ENCODE assay signal across 8 mouse cellular contexts in genomic region chr7:92874761-92875408, GRCm38 (mm10). TPM values are rescaled to one million over a fixed set of nuclear protein-coding genes. Genes with fewer than 3 reads are reported as not detected.
A peak's percentile ranks its signal among the peaks of the same experiment; 100 is the strongest.
DNase-seq lines count a peak whose midpoint lies in the region; ATAC-seq and TF ChIP-seq lines count a peak whose summit lies in the region.

No protein-coding gene starts in this region.

- 0 out of 4 replicates have a peak, but pooled peaks of 1 of the 2 experiments have one; percentile 36 for TF ChIP-seq EP300 in MEL (IDR thresholded peaks at IDR 0.05; ENCODE audit: low read depth in 1 of 2, low read length in 2 of 2)

- peaks cover 17% of the 10 kb centered on the region for H3K79me2 ChIP-seq in MEL (ENCODE audit: control insufficient read depth, insufficient read depth, low read length, poor library complexity)

- peak overlapping the region; percentile 97 for H3K27ac ChIP-seq in MEL (ENCODE audit: control insufficient read depth, low read depth, low read length)
- H3K27ac ChIP-seq in cerebellum, adult 2 months (ENCODE audit: insufficient read depth, low read length): peak overlapping the region; percentile 96
- H3K27ac ChIP-seq in forebrain, postnatal 0 days (ENCODE audit: low read depth, low read length): peak overlapping the region; percentile 98
- peak overlapping the region; percentile 99 for H3K27ac ChIP-seq in lung, embryonic 16.5 days (ENCODE audit: low read length)

- TF ChIP-seq RAD21 in MEL (IDR thresholded peaks at IDR 0.05; ENCODE audit: low read depth, low read length): no peak

- peak overlapping the region; percentile 93 for H3K9ac ChIP-seq in MEL (ENCODE audit: control insufficient read depth, low read depth, low read length, poor library complexity, severe bottlenecking)
- peak overlapping the region; percentile 77 for H3K9ac ChIP-seq in forebrain, postnatal 0 days
- H3K9ac ChIP-seq in lung, embryonic 16.5 days (ENCODE audit: low read length): peak overlapping the region; percentile 83

- TF ChIP-seq CTCF in MEL (IDR thresholded peaks at IDR 0.05 in 2 of 3, conservative IDR thresholded peaks at IDR 0.05 in 1 of 3; ENCODE audit: control insufficient read depth in 1 of 3, insufficient read depth in 1 of 3, low read depth in 2 of 3, low read length in 3 of 3, poor library complexity in 1 of 3, severe bottlenecking in 1 of 3): no peak
- no peak for TF ChIP-seq CTCF in cerebellum, adult 2 months (IDR thresholded peaks at IDR 0.05; ENCODE audit: borderline replicate concordance, insufficient read depth, low read depth, low read length)
- TF ChIP-seq CTCF in forebrain, postnatal 0 days (IDR thresholded peaks at IDR 0.05; ENCODE audit: low read depth): no peak

- H3K4me1 ChIP-seq in MEL (ENCODE audit: control insufficient read depth in 1 of 2, insufficient read depth in 2 of 2, low read length in 2 of 2): peaks cover 7 to 18% of the 10 kb centered on the region in 2 experiments
- no peaks in the 10 kb centered on the region; the same call in 1 of the 2 replicates for H3K4me1 ChIP-seq in cerebellum, adult 2 months (ENCODE audit: control insufficient read depth, insufficient read depth, low read length)
- peaks cover 9% of the 10 kb centered on the region for H3K4me1 ChIP-seq in forebrain, postnatal 0 days (ENCODE audit: insufficient read depth)
- peaks cover 15% of the 10 kb centered on the region for H3K4me1 ChIP-seq in lung, embryonic 16.5 days (replicated peaks; ENCODE audit: control insufficient read depth, insufficient read depth, low read length)

- peak; percentile 74 to 93 for TF ChIP-seq POLR2A in MEL (IDR thresholded peaks at IDR 0.05; ENCODE audit: control insufficient read depth in 1 of 2, insufficient read depth in 1 of 2, low read depth in 1 of 2, low read length in 2 of 2, poor library complexity in 1 of 2)
- peak; percentile 77; the same call in 1 of the 2 replicates for TF ChIP-seq POLR2A in cerebellum, adult 2 months (IDR thresholded peaks at IDR 0.05; ENCODE audit: borderline replicate concordance, insufficient read depth, low read length)

- peak overlapping the region; percentile 64 for H3K4me2 ChIP-seq in forebrain, postnatal 0 days (ENCODE audit: low read depth)
- peak overlapping the region; percentile 70 for H3K4me2 ChIP-seq in lung, embryonic 16.5 days (ENCODE audit: low read depth, low read length)

- peak; percentile 98 for DNase-seq in MEL (ENCODE audit: low read depth, low spot score)
- DNase-seq in cerebellum, adult 2 months: peak; percentile 93 to 95
- DNase-seq in forebrain, postnatal 0 days: peak; percentile 90
- DNase-seq in layer of hippocampus, adult 9-10 months (ENCODE audit: low spot score): peak; percentile 79
- peak; percentile 68 for DNase-seq in ovary, postnatal 10 days (ENCODE audit: low spot score)
- peak; percentile 81 to 86 for DNase-seq in thymus, postnatal 10 days (ENCODE audit: low spot score in 2 of 2)

- H3K27me3 ChIP-seq in MEL (ENCODE audit: control insufficient read depth in 1 of 2, insufficient read depth in 2 of 2, low read length in 2 of 2): no peaks in the 10 kb centered on the region
- H3K27me3 ChIP-seq in cerebellum, adult 2 months (ENCODE audit: control insufficient read depth, insufficient read depth, low read length): no peaks in the 10 kb centered on the region
- H3K27me3 ChIP-seq in forebrain, postnatal 0 days (ENCODE audit: insufficient read depth, low read length): no peaks in the 10 kb centered on the region
- no peaks in the 10 kb centered on the region for H3K27me3 ChIP-seq in lung, embryonic 16.5 days (ENCODE audit: control insufficient read depth, insufficient read depth, low read depth, low read length)

- under 1% methylated on average over 29 of the region's 29 CpGs for WGBS in cerebellum, adult 2 months
- WGBS in forebrain, postnatal 0 days: under 1% methylated on average over 28 of the region's 29 CpGs
- WGBS in lung, embryonic 16.5 days: under 1% methylated on average over 27 of the region's 29 CpGs

- H3K4me3 ChIP-seq in MEL (ENCODE audit: control insufficient read depth in 1 of 2, insufficient read depth in 1 of 2, low read depth in 2 of 2, low read length in 2 of 2): peak overlapping the region; percentile 77 to 93
- H3K4me3 ChIP-seq in cerebellum, adult 2 months (replicated peaks; ENCODE audit: insufficient read depth, low read depth, low read length): peak overlapping the region; percentile 90
- peak overlapping the region; percentile 58 for H3K4me3 ChIP-seq in forebrain, postnatal 0 days (ENCODE audit: low read depth, low read length)
- peak overlapping the region; percentile 66 for H3K4me3 ChIP-seq in lung, embryonic 16.5 days (ENCODE audit: low read length)

- peaks cover 0 to 28% of the 10 kb centered on the region in 2 experiments; a peak in 2 of 4 replicates for H3K36me3 ChIP-seq in MEL (ENCODE audit: control insufficient read depth in 1 of 2, insufficient read depth in 2 of 2, low read length in 2 of 2)
- no peaks in the 10 kb centered on the region for H3K36me3 ChIP-seq in forebrain, postnatal 0 days (ENCODE audit: insufficient read depth)
- no peaks in the 10 kb centered on the region for H3K36me3 ChIP-seq in lung, embryonic 16.5 days (ENCODE audit: control insufficient read depth, insufficient read depth, low read length)

- no peaks in the 10 kb centered on the region for H3K9me3 ChIP-seq in MEL (replicated peaks; ENCODE audit: insufficient read depth, low read length)
- no peaks in the 10 kb centered on the region for H3K9me3 ChIP-seq in forebrain, postnatal 0 days (ENCODE audit: low read length)
- H3K9me3 ChIP-seq in lung, embryonic 16.5 days (ENCODE audit: control insufficient read depth, low read length): no peaks in the 10 kb centered on the region

- ATAC-seq in forebrain, postnatal 0 days: peak; percentile 85
- peak; percentile 78 to 81 for ATAC-seq in hematopoietic stem cell, adult 5-6 weeks (replicated peaks in 1 of 2; ENCODE audit: insufficient read depth in 1 of 2, low FRiP score in 2 of 2, low TSS enrichment in 1 of 2, low read depth in 1 of 2, poor library complexity in 2 of 2, severe bottlenecking in 2 of 2)
- peak; percentile 91 for ATAC-seq in lung, embryonic 16.5 days (ENCODE audit: low read depth)

TF ChIP-seq in MEL, 35 proteins besides CTCF, POLR2A, EP300 and RAD21 (continues in another document):
- TF ChIP-seq SIN3A (IDR thresholded peaks at IDR 0.05; ENCODE audit: low read length) (peak; percentile 68; the same call in 1 of the 2 replicates), ELF1 (IDR thresholded peaks at IDR 0.05; ENCODE audit: low read depth, low read length) (no peak; the same call in 1 of the 2 replicates), HCFC1 (IDR thresholded peaks at IDR 0.05; ENCODE audit: low read depth, low read length) (peak; percentile 30; the same call in 1 of the 2 replicates), GABPA (IDR thresholded peaks at IDR 0.05; ENCODE audit: low read depth, low read length) (no peak), SMC3 (IDR thresholded peaks at IDR 0.05; ENCODE audit: low read depth, low read length) (no peak), CHD1 (IDR thresholded peaks at IDR 0.05; ENCODE audit: low read depth, low read length) (no peak), MYC (IDR thresholded peaks at IDR 0.05; ENCODE audit: low read depth, low read length) (no peak; the same call in 1 of the 2 replicates), ZNF384 (IDR thresholded peaks at IDR 0.05; ENCODE audit: low read depth, low read length) (no peak), E2F4 (IDR thresholded peaks at IDR 0.05; ENCODE audit: borderline replicate concordance, low read depth, low read length) (no peak), MAX (IDR thresholded peaks at IDR 0.05; ENCODE audit: low read length) (peak; percentile 54), NELFE (IDR thresholded peaks at IDR 0.05; ENCODE audit: low read depth, low read length) (peak; percentile 86), MYB (IDR thresholded peaks at IDR 0.05; ENCODE audit: low read depth, low read length) (no peak), USF2 (IDR thresholded peaks at IDR 0.05; ENCODE audit: borderline replicate concordance in 1 of 2, insufficient read depth in 1 of 2, low read depth in 1 of 2, low read length in 2 of 2) (peak in 1 of 2 experiments; percentile 45; a peak in 1 of 4 replicates), BHLHE40 (IDR thresholded peaks at IDR 0.05; ENCODE audit: borderline replicate concordance, low read depth, low read length) (peak; percentile 85), UBTF (IDR thresholded peaks at IDR 0.05; ENCODE audit: borderline replicate concordance, insufficient read depth, low read depth, low read length) (no peak), RCOR1 (IDR thresholded peaks at IDR 0.05; ENCODE audit: low read depth, low read length) (peak; percentile 60; the same call in 1 of the 2 replicates), NRF1 (IDR thresholded peaks at IDR 0.05; ENCODE audit: insufficient read depth, low read depth, low read length, poor library complexity, severe bottlenecking) (no peak), ETS1 (IDR thresholded peaks at IDR 0.05; ENCODE audit: low read depth, low read length) (peak; percentile 69), TCF12 (IDR thresholded peaks at IDR 0.05; ENCODE audit: low read depth, low read length) (peak; percentile 70), KAT2A (conservative IDR thresholded peaks at IDR 0.05; ENCODE audit: low read depth, low read length) (no peak), ZC3H11A (IDR thresholded peaks at IDR 0.05; ENCODE audit: low read depth, low read length) (no peak), MAFK (IDR thresholded peaks at IDR 0.05; ENCODE audit: borderline replicate concordance, low read depth, low read length) (no peak)

RNA-seq across cellular contexts. Expression of gene Prcp, which starts 0.6 kb away (rescaled TPM):
- total RNA-seq in MEL (2012; rRNA removed): 41.6 and 48.4 TPM in 2 replicates
- 10 to 100 TPM in 1 of 2 experiments, not detected in 1; 40.3 TPM for polyA plus RNA-seq in MEL (2012; ENCODE audit: insufficient read depth in 1 of 2, insufficient read length in 2 of 2, low read depth in 1 of 2, low replicate concordance in 2 of 2, missing spikeins in 1 of 2)
- 8.7 and 9.9 TPM in 2 replicates for polyA plus RNA-seq in cerebellum, adult 2 months (2012; rRNA removed)
- 15.7 and 20.8 TPM in 2 replicates for total RNA-seq in forebrain, postnatal 0 days (2014; rRNA removed)
- polyA plus RNA-seq in forebrain, postnatal 0 days (2015; fragmentation: Nextera tagmentation; extraction: Ambion mirVana): 11.6 and 12.5 TPM in 2 replicates
- 38.1 and 58.5 TPM in 2 replicates for total RNA-seq in hematopoietic stem cell, adult 5-6 weeks (2017)
- polyA plus RNA-seq in lung, embryonic 16.5 days (2015; fragmentation: Nextera tagmentation; extraction: Ambion mirVana): 42.5 and 43.1 TPM in 2 replicates

RNA-seq across cellular contexts. Expression of gene Ddias, which starts 0.8 kb away (rescaled TPM):
- total RNA-seq in MEL (2012; rRNA removed): 17.8 and 23.5 TPM in 2 replicates
- 10 to 100 TPM in 1 of 2 experiments, not detected in 1; 19.9 TPM for polyA plus RNA-seq in MEL (2012; ENCODE audit: insufficient read depth in 1 of 2, insufficient read length in 2 of 2, low read depth in 1 of 2, low replicate concordance in 2 of 2, missing spikeins in 1 of 2)
- 0.20 and 0.21 TPM in 2 replicates for polyA plus RNA-seq in cerebellum, adult 2 months (2012; rRNA removed)
- 4.2 and 5.1 TPM in 2 replicates for total RNA-seq in forebrain, postnatal 0 days (2014; rRNA removed)
- polyA plus RNA-seq in forebrain, postnatal 0 days (2015; fragmentation: Nextera tagmentation; extraction: Ambion mirVana): 3.2 and 3.3 TPM in 2 replicates
- total RNA-seq in hematopoietic stem cell, adult 5-6 weeks (2017): 10.6 and 23.7 TPM in 2 replicates
- polyA plus RNA-seq in lung, embryonic 16.5 days (2015; fragmentation: Nextera tagmentation; extraction: Ambion mirVana): 13.9 and 15.1 TPM in 2 replicates

Comparison
In these comparisons a context has a peak if more than half of its experiments do, and no peak if none do; other contexts are left out.
1. Peak in every context shown above with its lines: DNase-seq, ATAC-seq, H3K4me3 ChIP-seq and H3K27ac ChIP-seq.